9 mouse cellular contexts compared by ENCODE assay signal in genomic region chr14:18511094-18511493, GRCm38 (mm10).
DNase-seq lines count a peak whose midpoint lies in the region; ATAC-seq and TF ChIP-seq lines count a peak whose summit lies in the region.
"Had no signal": no experiment of that assay in that cellular context is flagged by ENCODE, and none has a peak within 500 bp of the region (broad histone marks: within the 10 kb centered on the region; RNA-seq: fewer than 3 reads in every experiment).

No protein-coding gene starts in this region.

- H3K9me3 ChIP-seq in forebrain, embryonic 12.5 days, result no peaks in the 10 kb centered on the region
- H3K9me3 ChIP-seq in forebrain, embryonic 16.5 days (ENCODE audit: control insufficient read depth, low read length), result no peaks in the 10 kb centered on the region
- H3K9me3 ChIP-seq in lung, embryonic 14.5 days (ENCODE audit: low read depth, low read length), result no peaks in the 10 kb centered on the region
- H3K9me3 ChIP-seq: lung, embryonic 15.5 days had no signal

- no peak overlapping the region for H3K27ac ChIP-seq in forebrain, embryonic 12.5 days
- no peak overlapping the region for H3K27ac ChIP-seq in forebrain, embryonic 16.5 days (ENCODE audit: low read length)
- no peak overlapping the region for H3K27ac ChIP-seq in lung, embryonic 14.5 days (ENCODE audit: low read depth)
- H3K27ac ChIP-seq: lung, embryonic 15.5 days had no signal

- no peak overlapping the region for H3K4me3 ChIP-seq in forebrain, embryonic 12.5 days (replicated peaks)
- H3K4me3 ChIP-seq in forebrain, embryonic 16.5 days (replicated peaks; ENCODE audit: low read length), result no peak overlapping the region
- no peak overlapping the region for H3K4me3 ChIP-seq in lung, embryonic 14.5 days (ENCODE audit: low read depth, low read length)
- H3K4me3 ChIP-seq: lung, embryonic 15.5 days had no signal

- H3K4me1 ChIP-seq in forebrain, embryonic 12.5 days, result no peaks in the 10 kb centered on the region
- H3K4me1 ChIP-seq in forebrain, embryonic 16.5 days (replicated peaks; ENCODE audit: control insufficient read depth, insufficient read depth, low read length), result no peaks in the 10 kb centered on the region
- no peaks in the 10 kb centered on the region for H3K4me1 ChIP-seq in lung, embryonic 14.5 days (ENCODE audit: insufficient read depth)
- H3K4me1 ChIP-seq: lung, embryonic 15.5 days had no signal

- DNase-seq in lung, embryonic 14.5 days, result peak; percentile 31
- DNase-seq in lung, adult 18-20 months, result no peak
- peak; percentile 13 for DNase-seq in gastrocnemius, postnatal 10 days
- peak; percentile 57 for DNase-seq in thymus, postnatal 14 days
- no peak for DNase-seq in urinary bladder, postnatal 4 days (ENCODE audit: low spot score in 2 of 2)
- DNase-seq in kidney, adult 9 months, result no peak

- H3K36me3 ChIP-seq in forebrain, embryonic 12.5 days (replicated peaks), result no peaks in the 10 kb centered on the region
- H3K36me3 ChIP-seq in forebrain, embryonic 16.5 days (ENCODE audit: control insufficient read depth, insufficient read depth), result no peaks in the 10 kb centered on the region
- H3K36me3 ChIP-seq in lung, embryonic 14.5 days (ENCODE audit: insufficient read depth), result no peaks in the 10 kb centered on the region
- H3K36me3 ChIP-seq: lung, embryonic 15.5 days had no signal

- no peak overlapping the region for H3K4me2 ChIP-seq in forebrain, embryonic 12.5 days
- no peak overlapping the region for H3K4me2 ChIP-seq in forebrain, embryonic 16.5 days (ENCODE audit: low read length)
- no peak overlapping the region for H3K4me2 ChIP-seq in lung, embryonic 14.5 days
- H3K4me2 ChIP-seq: lung, embryonic 15.5 days had no signal

- no peaks in the 10 kb centered on the region for H3K27me3 ChIP-seq in forebrain, embryonic 12.5 days
- no peaks in the 10 kb centered on the region for H3K27me3 ChIP-seq in forebrain, embryonic 16.5 days (replicated peaks; ENCODE audit: control insufficient read depth, insufficient read depth, low read length)
- H3K27me3 ChIP-seq in lung, embryonic 14.5 days (ENCODE audit: insufficient read depth, low read length), result no peaks in the 10 kb centered on the region
- H3K27me3 ChIP-seq: lung, embryonic 15.5 days had no signal

- no peak overlapping the region for H3K9ac ChIP-seq in forebrain, embryonic 12.5 days
- H3K9ac ChIP-seq in forebrain, embryonic 16.5 days (replicated peaks; ENCODE audit: low read depth, low read length), result no peak overlapping the region
- H3K9ac ChIP-seq in lung, embryonic 14.5 days, result no peak overlapping the region
- H3K9ac ChIP-seq: lung, embryonic 15.5 days had no signal

- peak; percentile 61 for TF ChIP-seq CTCF in lung, embryonic 14.5 days (IDR thresholded peaks at IDR 0.05; ENCODE audit: low read depth)

- peak; percentile 41; the same call in 1 of the 2 replicates for ATAC-seq in forebrain, embryonic 12.5 days (ENCODE audit: low FRiP score)
- no peak for ATAC-seq in forebrain, embryonic 16.5 days
- ATAC-seq in lung, embryonic 14.5 days (ENCODE audit: insufficient read depth), result peak; percentile 56; the same call in 1 of the 2 replicates

Comparison
In these comparisons a context has a peak if more than half of its experiments do, and no peak if none do; other contexts are left out.
1. DNase-seq: peak in lung, embryonic 14.5 days (single experiment), gastrocnemius, postnatal 10 days (single experiment) and thymus, postnatal 14 days (single experiment); none in lung, adult 18-20 months (0 of 2), urinary bladder, postnatal 4 days (0 of 2) and kidney, adult 9 months (single experiment).